Mouse (Mus musculus) bone marrow macrophage, adult 2 months (primary cell): Measurements from ENCODE around the gene Ccdc36. TPM values are rescaled to one million over a fixed set of nuclear protein-coding genes. Genes with fewer than 3 reads are reported as not detected.
A peak's percentile ranks its signal among the peaks of the same experiment; 100 is the strongest.

ENCODE experiments used
- H3K27ac ChIP-seq: 2 replicates; pipeline ENCODE4 v1.5.1; 2012; ENCODE audit warnings: low read depth, low read length; ENCODE audit not compliant: insufficient read depth
- H3K4me1 ChIP-seq: 2 replicates; pipeline ENCODE4 v1.6.1; 2012; ENCODE audit warnings: low read length; ENCODE audit not compliant: control insufficient read depth, insufficient read depth
- H3K4me3 ChIP-seq: 2 replicates; pipeline ENCODE4 v1.5.1; 2012; ENCODE audit warnings: mild to moderate bottlenecking, low read length, moderate library complexity; ENCODE audit not compliant: insufficient read depth
- CTCF ChIP-seq: IDR thresholded peaks from 2 replicates; pipeline ENCODE4 v1.5.1; 2012; ENCODE audit warnings: low read depth, mild to moderate bottlenecking, low read length, moderate library complexity
- POLR2A ChIP-seq: IDR thresholded peaks from 2 replicates; pipeline ENCODE4 v1.6.1; 2012; ENCODE audit warnings: mild to moderate bottlenecking, low read depth, low read length, borderline replicate concordance
- polyA plus RNA-seq: library from polyadenylated mRNA; stranded (reverse); fragments of >200 nt; gene quantifications from 2 replicates; pipeline ENCODE4 v1.2.4, GENCODE M21; 2012; ENCODE audit not compliant: missing spikeins, insufficient read depth, insufficient read length

Ccdc36 gene
- not detected in 2 replicates for polyA plus RNA-seq

DNA sequence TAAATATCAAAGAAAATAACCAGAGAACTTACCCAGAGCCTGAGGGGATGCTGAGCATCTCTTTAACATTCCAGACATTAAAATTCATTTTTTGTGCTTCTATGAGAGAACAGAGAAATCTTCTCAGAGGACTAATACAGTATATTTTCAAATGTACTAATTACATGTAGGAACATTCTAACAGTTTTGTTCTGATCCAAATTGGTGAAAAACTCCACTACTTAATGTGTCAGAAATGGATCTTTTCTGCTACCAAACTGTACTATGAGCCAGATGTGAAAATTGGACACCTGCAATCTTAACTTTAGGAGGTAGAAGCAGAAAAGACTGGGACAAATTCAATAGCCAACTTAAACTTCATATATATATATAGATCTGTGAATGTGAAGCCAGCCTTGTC lies at the start of gene Ccdc36:
Gene Ccdc36 (minus strand): TSS at position 101 of the 400 bp plus-strand sequence.
- Histone ChIP-seq H3K4me1 (no peaks in the 10 kb centered on the region), H3K27ac (no peak within 1 kb of the TSS), H3K4me3 (no peak within 1 kb of the TSS)
- TF ChIP-seq CTCF (no peak), POLR2A (no peak)

DNA sequence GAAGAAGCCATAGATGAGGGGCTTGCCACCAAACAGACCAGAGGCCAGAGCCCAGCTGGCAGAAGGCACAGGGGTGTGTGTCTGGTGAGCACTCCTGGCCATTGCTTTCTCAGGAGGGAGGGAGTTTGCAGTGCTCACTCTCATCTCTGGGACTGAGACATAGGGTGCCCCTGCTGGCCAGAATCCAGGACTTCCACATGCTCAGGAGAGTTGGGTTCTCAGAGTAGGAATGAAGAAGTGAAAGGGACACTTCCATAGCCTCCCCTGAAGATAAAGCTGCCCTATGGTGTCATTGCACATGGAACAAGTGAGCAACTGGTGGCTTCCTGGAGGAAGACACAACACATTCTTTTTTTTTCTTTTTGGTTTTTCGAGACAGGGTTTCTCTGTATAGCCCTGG lies 46.2 kb upstream of the Ccdc36 start:
- no peak overlapping the region for H3K27ac ChIP-seq
- peaks cover 12% of the 10 kb centered on the region for H3K4me1 ChIP-seq
- H3K4me3 ChIP-seq, result no peak overlapping the region
- no peak for TF ChIP-seq CTCF
- TF ChIP-seq POLR2A, result no peak

- H3K4me3 ChIP-seq, result no peak overlapping the region
- H3K27ac ChIP-seq, result no peak overlapping the region
- peaks cover 6% of the 10 kb centered on the region for H3K4me1 ChIP-seq
- TF ChIP-seq POLR2A, result no peak
- no peak for TF ChIP-seq CTCF
Measured at GRCm38 (mm10) chr9:108469845-108470244, 41.6 kb upstream of the Ccdc36 start.

GRCm38 (mm10) chr9:108469430-108469829 lies 41.1 kb upstream of the Ccdc36 start:
- no peak for TF ChIP-seq CTCF
- no peak for TF ChIP-seq POLR2A
- Histone ChIP-seq H3K4me1 (peaks cover 4% of the 10 kb centered on the region), H3K27ac (no peak overlapping the region)

GRCm38 (mm10) chr9:108466219-108466618 lies 37.9 kb upstream of the Ccdc36 start:
- Histone ChIP-seq H3K27ac (no peak overlapping the region), H3K4me1 (peaks cover 11% of the 10 kb centered on the region), H3K4me3 (no peak overlapping the region)
- TF ChIP-seq POLR2A (no peak), CTCF (no peak)

More at GRCm38 (mm10) chr9:108469430-108469829, 41.1 kb upstream of the Ccdc36 start:
- H3K4me3 ChIP-seq, result no peak overlapping the region

DNA sequence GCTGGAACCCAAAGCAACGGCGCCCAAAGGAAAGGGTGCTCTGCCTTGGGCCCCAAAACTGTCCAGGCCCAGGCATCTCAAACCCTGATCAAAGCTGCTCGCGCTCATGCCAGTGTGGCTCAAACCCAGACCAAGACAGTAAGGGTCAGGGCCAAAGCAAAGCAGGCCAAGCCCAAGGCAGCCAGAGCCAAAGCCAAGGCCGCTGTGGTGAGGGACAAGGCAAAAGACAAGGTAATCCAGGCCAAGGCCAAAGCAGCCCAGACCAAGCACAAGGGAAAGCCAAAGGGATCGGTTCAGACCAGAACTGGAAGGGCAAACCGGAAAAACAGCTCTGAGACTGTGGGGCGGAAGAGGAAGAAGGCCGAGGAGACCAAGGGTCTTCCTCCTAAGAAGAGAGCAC lies 35.4 kb upstream of the Ccdc36 start:
- no peak overlapping the region for H3K4me3 ChIP-seq
- no peak overlapping the region for H3K27ac ChIP-seq
- no peak for TF ChIP-seq CTCF
- no peak for TF ChIP-seq POLR2A
- H3K4me1 ChIP-seq, result peaks cover 21% of the 10 kb centered on the region

- H3K4me3 ChIP-seq, result no peak overlapping the region
- no peak for TF ChIP-seq POLR2A
- TF ChIP-seq CTCF, result no peak
- H3K4me1 ChIP-seq, result peaks cover 21% of the 10 kb centered on the region
- no peak overlapping the region for H3K27ac ChIP-seq
Measured at GRCm38 (mm10) chr9:108462192-108462591, 33.9 kb upstream of the Ccdc36 start.

DNA sequence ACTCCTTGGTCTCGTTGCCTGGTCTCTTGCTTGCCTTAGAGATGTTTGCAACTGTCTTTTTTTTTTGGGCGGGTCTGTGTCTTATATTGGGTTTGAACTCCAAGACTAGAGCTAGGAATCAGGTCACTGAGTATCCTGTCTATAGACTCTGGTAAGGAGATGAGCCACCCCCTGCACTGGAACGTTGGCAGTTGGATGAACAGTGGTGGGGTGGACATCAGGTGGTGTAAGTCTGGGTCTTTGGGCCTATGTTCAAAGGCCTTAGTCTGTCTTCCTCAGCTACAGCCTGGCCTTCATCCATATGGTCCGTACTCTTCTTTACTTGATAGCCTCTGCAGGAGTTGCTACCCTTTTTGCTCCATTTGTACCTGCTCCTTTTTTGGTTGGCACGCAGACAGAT lies 33.4 kb upstream of the Ccdc36 start:
- Histone ChIP-seq H3K4me3 (peak overlapping the region; percentile 73), H3K4me1 (peaks cover 21% of the 10 kb centered on the region), H3K27ac (no peak overlapping the region)
- TF ChIP-seq POLR2A (no peak), CTCF (no peak)

DNA sequence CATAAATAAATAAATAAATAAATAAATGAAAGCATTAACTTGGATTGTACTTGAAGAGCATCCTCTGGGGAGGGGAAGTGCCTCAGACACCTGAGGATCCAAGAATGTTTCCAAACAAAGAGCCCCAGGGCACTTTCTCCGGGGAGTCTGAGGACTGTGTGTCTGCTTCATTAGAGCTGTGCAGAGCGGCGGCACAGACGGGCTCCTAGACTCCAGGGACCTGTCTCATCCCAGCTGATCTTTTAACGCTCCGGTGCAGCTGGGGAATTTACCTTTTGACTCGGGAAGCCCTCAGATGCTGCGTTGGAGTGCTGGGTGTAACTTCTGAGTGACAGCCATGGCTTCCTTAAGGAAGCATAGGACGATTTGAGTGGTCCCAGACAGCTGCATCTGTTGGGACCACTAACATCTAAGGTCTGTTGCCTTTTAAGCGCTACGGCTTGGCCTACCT lies 32.9 kb upstream of the Ccdc36 start, which contains the start of gene Klhdc8b:
Gene Klhdc8b (minus strand): TSS at position 401 of the 451 bp plus-strand sequence.
- Histone ChIP-seq H3K4me3 (peak within 1 kb of the TSS; percentile 73), H3K4me1 (peaks cover 21% of the 10 kb centered on the region), H3K27ac (peak within 1 kb of the TSS; percentile 49)
- TF ChIP-seq POLR2A (no peak), CTCF (no peak)

DNA sequence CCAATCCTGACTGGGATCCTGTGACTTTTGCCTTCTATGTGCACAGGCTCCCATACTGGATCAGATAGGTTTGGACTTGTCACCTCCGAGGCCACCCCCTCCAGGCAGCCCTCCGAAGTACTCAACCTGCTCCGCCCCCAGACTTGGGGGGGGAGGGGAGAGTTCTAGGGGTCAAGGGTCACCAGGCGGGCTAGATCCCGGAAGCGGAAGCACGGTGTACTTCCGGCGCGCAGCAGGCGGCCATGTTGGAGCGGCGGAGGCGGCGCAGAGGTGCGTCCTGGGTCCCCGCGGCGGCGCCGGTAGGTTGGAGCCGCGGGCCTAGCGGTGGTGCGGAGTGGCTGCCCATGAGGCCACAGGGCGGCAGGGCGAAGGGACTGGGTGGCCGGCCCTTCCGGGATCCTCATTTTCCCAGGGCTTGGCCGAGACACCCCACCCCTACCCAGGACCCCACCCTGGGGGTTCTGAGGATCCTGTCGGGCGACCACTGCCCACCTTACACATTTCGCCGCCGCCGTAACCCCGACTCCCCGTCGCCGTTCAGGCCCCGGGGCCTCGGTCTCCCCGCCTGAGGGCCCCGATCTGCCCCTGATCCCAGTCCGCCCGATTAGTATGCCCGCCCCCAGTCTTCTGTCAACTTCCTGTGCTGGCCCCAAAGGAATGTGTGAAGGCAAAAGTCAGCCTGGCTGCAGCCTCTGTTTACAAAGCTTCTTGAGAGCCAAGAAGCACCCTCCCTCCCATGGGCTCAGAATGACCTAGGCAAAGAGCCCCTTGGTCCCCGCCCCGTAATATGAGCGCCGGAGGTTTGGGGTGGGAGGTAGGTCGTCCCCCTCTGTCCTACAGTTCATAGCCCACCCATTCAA lies 32.3 kb upstream of the Ccdc36 start, which contains the start of gene Ccdc71:
Gene Ccdc71 (plus strand): TSS at position 209 of the 860 bp plus-strand sequence.
- peak within 1 kb of the TSS; percentile 73 for H3K4me3 ChIP-seq
- H3K27ac ChIP-seq, result peak within 1 kb of the TSS; percentile 49
- TF ChIP-seq CTCF (no peak), POLR2A (no peak)
- H3K4me1 ChIP-seq, result peaks cover 21% of the 10 kb centered on the region
